Mouse (Mus musculus) hindbrain, postnatal 0 days (tissue): ENCODE measurements at regions not wholly inside any gene's neighbourhood (a gene's known extent, or its start where the extent isn't known, plus 50 kb on each side); places are given as distances from the start of the nearest gene placed in this dataset.

Experiments used
- ATAC-seq: fragments of 200-750 bp; cut with Nextera tagmentation; 2 replicates; pipeline ENCODE4 v1.8.0; 2017; ENCODE audit warnings: mild to moderate bottlenecking, moderate TSS enrichment, moderate library complexity
- DNase-seq: peaks from one replicate; pipeline ENCODE4 v3.0.0-alpha.2; 2015; ENCODE audit warnings: low spot score
- H3K27ac ChIP-seq: fragments of 300-500 bp; sonication (generic); 2 replicates; pipeline ENCODE4 v1.5.1; 2014; ENCODE audit warnings: mild to moderate bottlenecking
- H3K27me3 ChIP-seq: fragments of 300-500 bp; sonication (generic); 2 replicates; pipeline ENCODE4 v1.6.1; 2014; ENCODE audit warnings: low read length, mixed read lengths; ENCODE audit not compliant: insufficient read depth
- H3K36me3 ChIP-seq: fragments of 300-500 bp; sonication (generic); 2 replicates; pipeline ENCODE4 v1.6.1; 2014; ENCODE audit warnings: low read length, mixed read lengths; ENCODE audit not compliant: insufficient read depth
- H3K4me1 ChIP-seq: fragments of 300-500 bp; sonication (generic); 2 replicates; pipeline ENCODE4 v1.6.1; 2014; ENCODE audit warnings: antibody characterized with exemption, low read length, mixed read lengths; ENCODE audit not compliant: insufficient read depth
- H3K4me2 ChIP-seq: fragments of 300-500 bp; sonication (generic); 2 replicates; pipeline ENCODE4 v1.6.1; 2014; ENCODE audit warnings: low read depth, mild to moderate bottlenecking, low read length, moderate library complexity, mixed read lengths
- H3K4me3 ChIP-seq: fragments of 300-500 bp; sonication (generic); 2 replicates; pipeline ENCODE4 v1.5.1; 2014; ENCODE audit warnings: low read length
- H3K9ac ChIP-seq: fragments of 300-500 bp; sonication (generic); replicated peaks from 2 replicates; pipeline ENCODE4 v1.6.1; 2014; ENCODE audit warnings: mild to moderate bottlenecking, low read length, moderate library complexity, mixed read lengths
- H3K9me3 ChIP-seq: fragments of 300-500 bp; sonication (generic); 2 replicates; pipeline ENCODE4 v1.6.1; 2016; ENCODE audit warnings: low read length, mixed read lengths
- CTCF ChIP-seq: IDR thresholded peaks from 2 replicates; pipeline ENCODE4 v1.5.1; 2016; ENCODE audit warnings: antibody characterized with exemption, control low read depth, low read depth
- WGBS: fragments of 180-500 bp; shearing (Covaris S2); extraction: QIAGEN DNeasy Blood & Tissue Kit; methylation state at CpG from one replicate; pipeline ENCODE4 v1.1.7; 2014; 5-methylcytosine and 5-hydroxymethylcytosine counted together

DNA sequence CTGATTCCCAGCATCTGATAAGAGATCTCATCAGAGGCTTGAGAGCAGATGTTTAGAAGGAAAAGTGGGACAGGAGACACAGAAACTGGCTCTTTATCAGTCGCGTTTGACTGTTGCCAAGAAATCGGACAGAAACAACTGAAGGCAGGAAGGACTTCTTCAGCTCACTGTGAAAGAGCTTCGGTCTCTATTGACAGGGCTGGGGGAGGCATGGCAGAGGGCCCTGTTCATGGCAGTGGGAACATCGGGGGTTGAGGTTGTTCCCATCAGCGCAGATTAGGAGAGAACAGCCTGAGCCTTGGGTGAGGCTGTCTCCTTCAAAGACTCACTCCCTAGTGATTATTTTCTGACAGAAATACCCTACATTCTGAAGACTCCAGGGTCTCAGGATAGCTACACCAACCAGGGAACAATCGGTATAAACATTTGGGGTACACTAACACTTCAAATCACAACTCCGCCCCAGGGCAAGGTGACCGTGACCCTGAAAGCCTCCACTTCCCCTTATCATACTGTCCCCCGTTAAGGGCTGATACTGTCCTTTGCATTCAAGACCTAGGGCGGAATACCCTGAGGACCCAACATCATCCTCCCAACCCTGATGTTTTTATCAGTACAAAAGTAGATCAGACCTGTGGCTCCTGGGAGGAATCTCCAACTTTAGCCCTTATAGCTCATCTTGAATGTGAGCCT is 144.8 kb upstream of the Eci2 start:
- Histone ChIP-seq H3K27me3 (no peaks in the 10 kb centered on the region), H3K9me3 (no peaks in the 10 kb centered on the region), H3K27ac (no peak overlapping the region), H3K9ac (no peak overlapping the region), H3K4me3 (no peak overlapping the region), H3K4me1 (no peaks in the 10 kb centered on the region), H3K36me3 (no peaks in the 10 kb centered on the region), H3K4me2 (no peak overlapping the region)
- DNase-seq (no peak), ATAC-seq (no peak)
- WGBS, result 69% methylated on average over 11 of the region's 11 CpGs
- TF ChIP-seq CTCF, result no peak

DNA sequence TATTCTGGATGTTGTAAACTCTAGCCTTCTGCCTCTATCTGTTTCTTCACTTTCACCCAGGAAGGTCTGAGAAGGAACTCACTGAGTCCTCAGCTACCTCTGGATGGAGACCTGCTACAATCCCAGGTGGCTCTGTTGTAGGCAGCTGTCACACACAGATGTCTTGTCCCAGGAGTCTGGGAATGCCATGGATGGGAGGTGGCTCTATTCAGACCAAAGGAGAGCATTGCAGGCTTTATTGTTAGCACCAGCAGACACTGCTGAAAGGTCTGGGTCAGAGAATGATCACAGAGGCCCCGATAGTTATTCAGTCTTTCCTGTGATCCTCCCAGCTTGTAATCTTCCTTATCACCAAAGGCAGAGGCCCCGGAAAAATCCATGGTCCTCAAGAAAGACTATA is 146.6 kb upstream of the Eci2 start:
- no peak for TF ChIP-seq CTCF
- WGBS, result 34% methylated on average over 2 of the region's 2 CpGs
- ATAC-seq, result no peak

DNA sequence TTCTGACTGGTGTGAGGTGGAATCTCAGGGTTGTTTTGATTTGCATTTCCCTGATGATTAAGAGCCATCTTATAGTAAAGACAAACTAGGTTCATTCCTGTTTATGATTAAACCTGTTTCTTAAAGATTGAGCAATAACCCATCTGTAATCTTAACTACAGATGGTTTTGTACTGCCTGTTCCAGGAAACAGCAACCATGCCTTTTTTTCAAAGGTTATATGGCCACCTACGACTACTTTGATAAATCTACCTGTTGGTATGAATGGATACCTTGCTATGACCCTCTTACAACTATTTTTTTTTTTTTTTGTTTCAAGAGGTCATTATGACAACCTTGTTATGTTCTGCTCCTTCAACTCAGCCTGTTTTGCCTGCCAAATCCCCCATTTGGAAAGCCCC is 148.7 kb upstream of the Eci2 start:
- no peak overlapping the region for H3K9ac ChIP-seq
- no peak for ATAC-seq
- H3K36me3 ChIP-seq, result no peaks in the 10 kb centered on the region
- no peaks in the 10 kb centered on the region for H3K4me1 ChIP-seq
- no peaks in the 10 kb centered on the region for H3K9me3 ChIP-seq
- no peak overlapping the region for H3K27ac ChIP-seq
- no peak for TF ChIP-seq CTCF
- no peak for DNase-seq
- WGBS, result 82% methylated on average over 1 of the region's 1 CpGs
- no peak overlapping the region for H3K4me2 ChIP-seq
- no peak overlapping the region for H3K4me3 ChIP-seq
- no peaks in the 10 kb centered on the region for H3K27me3 ChIP-seq

More for the DNA sequence above, 146.6 kb upstream of the Eci2 start:
- Histone ChIP-seq H3K27me3 (no peaks in the 10 kb centered on the region), H3K9ac (no peak overlapping the region), H3K4me3 (no peak overlapping the region), H3K36me3 (no peaks in the 10 kb centered on the region), H3K4me1 (no peaks in the 10 kb centered on the region), H3K9me3 (no peaks in the 10 kb centered on the region), H3K4me2 (no peak overlapping the region), H3K27ac (no peak overlapping the region)
- DNase-seq, result no peak

- Histone ChIP-seq H3K4me3 (no peak overlapping the region), H3K4me1 (no peaks in the 10 kb centered on the region), H3K36me3 (no peaks in the 10 kb centered on the region), H3K9me3 (no peaks in the 10 kb centered on the region), H3K9ac (no peak overlapping the region), H3K27ac (no peak overlapping the region), H3K4me2 (no peak overlapping the region), H3K27me3 (no peaks in the 10 kb centered on the region)
- WGBS, result 63% methylated on average over 2 of the region's 2 CpGs
- ATAC-seq (no peak), DNase-seq (no peak)
- TF ChIP-seq CTCF, result no peak
Measured at GRCm38 (mm10) chr13:35177305-35177704, 150.4 kb upstream of the Eci2 start.

DNA sequence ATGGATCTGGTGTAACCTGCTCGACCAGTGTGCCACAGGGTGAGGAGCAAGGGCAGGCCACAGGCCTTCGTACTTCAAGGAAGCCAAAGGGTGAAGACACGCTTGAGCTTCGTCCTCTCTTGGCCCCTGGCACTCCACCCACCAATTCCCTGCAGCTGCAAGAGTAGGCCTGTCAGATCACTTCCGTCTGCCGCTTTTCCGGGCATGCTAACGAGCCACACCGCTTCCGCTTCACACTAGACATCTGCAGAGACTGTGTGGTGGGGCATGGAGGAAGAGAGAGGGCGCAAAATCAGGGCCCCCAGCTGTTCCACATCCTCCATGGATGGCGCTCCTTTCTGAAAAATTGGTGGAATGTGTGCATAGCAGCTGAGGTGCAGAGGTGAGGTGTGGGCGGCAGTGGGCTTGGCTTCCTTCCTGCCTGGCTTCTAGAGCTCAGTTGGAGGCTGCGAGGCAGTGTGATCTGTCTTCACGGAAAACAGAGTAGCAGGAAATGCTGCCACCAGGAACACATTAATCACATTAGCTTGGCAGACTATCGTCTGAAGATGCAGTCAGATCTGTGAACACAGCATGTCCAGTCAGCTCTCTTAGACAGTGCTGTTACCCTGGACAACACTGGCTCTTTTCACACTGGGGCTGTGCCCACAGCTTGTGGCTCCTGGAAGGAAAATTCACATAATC is 162.3 kb upstream of the Eci2 start:
- Histone ChIP-seq H3K4me2 (peak overlapping the region; percentile 13; the same call in 1 of the 2 replicates), H3K9ac (no peak overlapping the region), H3K36me3 (no peaks in the 10 kb centered on the region), H3K9me3 (no peaks in the 10 kb centered on the region), H3K27ac (peak overlapping the region; percentile 51), H3K27me3 (no peaks in the 10 kb centered on the region), H3K4me3 (no peak overlapping the region), H3K4me1 (no peaks in the 10 kb centered on the region; the same call in 1 of the 2 replicates)
- peak; percentile 78 for DNase-seq
- WGBS, result 36% methylated on average over 16 of the region's 16 CpGs
- peak; percentile 89 for ATAC-seq
- peak; percentile 34 for TF ChIP-seq CTCF

DNA sequence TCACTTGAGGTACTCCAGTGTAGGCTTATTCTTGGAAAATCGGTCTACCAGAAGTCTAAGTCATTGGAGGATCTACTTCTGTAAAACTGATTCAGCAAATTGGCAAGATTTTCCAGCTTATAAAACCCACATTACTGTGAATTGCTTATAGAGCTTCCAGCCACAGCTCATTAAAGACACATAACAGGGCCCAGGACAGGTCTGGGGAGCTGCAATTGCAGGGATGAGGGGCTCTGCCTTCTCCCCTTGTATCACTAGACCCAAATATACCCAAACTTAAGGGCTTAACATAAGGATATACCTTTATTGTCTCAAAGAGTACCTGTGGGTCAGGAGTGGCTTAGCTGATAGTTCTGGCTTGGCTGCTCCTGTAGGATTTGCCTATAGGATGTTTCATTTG is 175.2 kb upstream of the Eci2 start:
- WGBS, result 84% methylated on average over 1 of the region's 1 CpGs
- no peak for DNase-seq
- no peak for TF ChIP-seq CTCF

GRCm38 (mm10) chr13:35208319-35208718 is 181.4 kb upstream of the Eci2 start:
- Histone ChIP-seq H3K27me3 (no peaks in the 10 kb centered on the region), H3K27ac (no peak overlapping the region), H3K9ac (no peak overlapping the region), H3K36me3 (no peaks in the 10 kb centered on the region), H3K4me2 (no peak overlapping the region), H3K4me1 (no peaks in the 10 kb centered on the region), H3K4me3 (no peak overlapping the region), H3K9me3 (no peaks in the 10 kb centered on the region)
- WGBS, result 81% methylated on average over 3 of the region's 3 CpGs
- no peak for DNase-seq
- ATAC-seq, result no peak
- TF ChIP-seq CTCF, result no peak

More for the DNA sequence above, 175.2 kb upstream of the Eci2 start:
- Histone ChIP-seq H3K27ac (no peak overlapping the region), H3K27me3 (no peaks in the 10 kb centered on the region), H3K9me3 (no peaks in the 10 kb centered on the region), H3K4me1 (no peaks in the 10 kb centered on the region), H3K36me3 (no peaks in the 10 kb centered on the region), H3K4me2 (no peak overlapping the region), H3K4me3 (no peak overlapping the region), H3K9ac (no peak overlapping the region)
- ATAC-seq, result no peak
